Mouse (Mus musculus): ENCODE measurements around the gene Zfp239. TPM values are rescaled to one million over a fixed set of nuclear protein-coding genes. Genes with fewer than 3 reads are reported as not detected.
"Not testable (repeated sequence)": the region's sequence is repeated elsewhere in the genome, so short reads cannot be mapped to it uniquely, and the experiment has no call there.

Gene Zfp239
- 3.0 and 4.3 TPM in 2 replicates for total RNA-seq (2021)
- long read RNA-seq, partial matches to known transcripts: 0 of 3 reads
- long read RNA-seq, other reads (novel, unspliced or antisense): 3 of 3 reads

DNA sequence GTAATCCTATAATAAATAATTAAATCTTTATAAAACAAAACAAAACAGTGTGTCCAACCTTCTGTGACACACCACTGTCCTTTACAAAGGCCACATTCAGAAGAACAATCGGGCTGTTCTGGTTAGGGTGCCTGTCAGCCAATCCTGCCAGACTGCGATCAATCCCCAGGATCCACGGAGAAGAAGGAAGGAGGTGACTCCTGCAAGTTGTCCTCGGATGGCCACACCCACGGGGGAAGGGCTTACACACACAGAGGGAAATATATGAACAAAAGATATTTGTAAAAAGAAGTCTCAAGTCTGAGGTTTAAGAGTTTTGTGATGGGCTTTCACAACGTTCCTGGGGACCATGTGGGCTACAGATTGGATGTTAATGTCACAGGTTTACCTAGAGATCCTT lies at the start of gene Zfp239:
Gene Zfp239, plus strand, starts transcription at position 253 of the 400 bp plus-strand sequence.
- peak; percentile 20 for DNase-seq

DNA sequence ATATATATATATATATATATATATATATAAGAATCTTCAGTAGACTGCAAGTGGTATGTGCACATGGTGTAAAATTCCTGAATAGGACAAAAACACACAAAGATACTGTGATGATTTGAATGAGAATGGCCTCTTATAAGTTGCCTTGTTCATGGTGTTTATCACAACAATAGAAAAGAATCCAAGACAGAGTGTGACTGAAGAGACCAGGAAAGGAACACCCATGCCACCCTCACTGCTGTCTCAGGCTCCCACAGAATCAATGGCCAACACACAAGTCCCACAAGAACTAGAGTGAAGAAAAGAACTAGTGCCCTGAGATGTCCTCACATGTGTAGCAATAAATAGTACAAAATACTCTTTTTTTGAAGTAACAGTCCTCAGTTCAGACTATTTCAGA lies 47.2 kb upstream of the Zfp239 start:
- no peak for DNase-seq

DNA sequence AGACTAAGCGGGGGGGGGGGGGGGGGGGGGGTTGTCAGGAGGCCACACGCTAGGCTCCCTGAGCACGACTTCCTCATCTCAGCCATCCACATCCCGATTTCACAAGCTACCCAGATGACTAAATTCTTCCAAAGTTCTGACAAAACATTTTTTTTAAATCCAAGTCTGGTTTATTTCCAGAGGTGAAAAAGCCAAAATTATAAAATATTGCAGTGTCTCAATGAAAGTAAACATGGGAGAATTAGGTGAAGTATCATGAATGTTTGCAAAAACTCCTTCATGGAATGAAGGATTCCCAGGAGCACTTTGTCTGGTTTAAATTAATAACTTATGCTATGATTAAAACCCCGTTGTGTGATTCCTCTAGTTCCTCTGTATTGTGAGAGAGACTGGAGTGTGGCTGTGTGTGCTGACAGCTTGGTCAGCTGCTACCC lies 44.8 kb upstream of the Zfp239 start:
- DNase-seq: no peak

DNA sequence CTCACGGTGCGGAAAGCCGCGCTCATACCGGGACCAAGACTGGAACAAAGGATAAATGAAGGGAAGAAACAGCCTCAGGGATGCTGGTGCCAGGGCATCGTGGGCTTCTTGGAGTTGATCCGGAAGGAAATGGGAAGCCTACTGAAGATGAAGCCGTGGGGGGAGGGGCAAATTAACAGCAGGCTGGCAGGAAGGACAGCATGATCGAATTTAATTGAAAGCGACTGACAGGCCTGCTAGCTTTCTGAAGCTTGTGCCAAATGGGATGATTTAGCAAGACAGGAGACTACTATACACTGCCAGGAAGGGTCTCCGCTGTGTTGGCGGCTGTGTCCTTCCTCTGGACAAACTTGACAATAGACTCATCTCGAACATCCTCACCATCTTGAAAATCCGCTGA lies 41.6 kb upstream of the Zfp239 start:
- DNase-seq: no peak

DNA sequence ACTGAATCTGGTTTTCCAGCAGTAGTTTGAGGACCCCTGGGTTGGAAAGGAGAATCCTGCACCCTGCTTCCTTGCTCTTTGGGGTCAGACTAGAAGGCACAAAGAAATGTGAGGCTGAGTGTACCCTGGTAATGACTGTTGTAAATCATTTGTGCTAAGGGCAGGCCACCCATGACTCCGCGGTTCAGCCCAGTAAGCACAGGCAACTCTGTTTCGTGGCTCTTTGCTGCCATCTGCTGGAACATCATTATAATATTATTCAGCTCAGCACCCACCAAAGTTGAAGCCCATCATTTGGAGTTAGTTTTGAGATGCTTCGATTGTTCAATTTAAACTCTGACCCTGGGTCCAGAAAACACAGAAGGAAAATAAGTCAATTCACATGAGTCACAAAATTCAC lies 36.5 kb upstream of the Zfp239 start:
- peak; percentile 70 for DNase-seq

DNA sequence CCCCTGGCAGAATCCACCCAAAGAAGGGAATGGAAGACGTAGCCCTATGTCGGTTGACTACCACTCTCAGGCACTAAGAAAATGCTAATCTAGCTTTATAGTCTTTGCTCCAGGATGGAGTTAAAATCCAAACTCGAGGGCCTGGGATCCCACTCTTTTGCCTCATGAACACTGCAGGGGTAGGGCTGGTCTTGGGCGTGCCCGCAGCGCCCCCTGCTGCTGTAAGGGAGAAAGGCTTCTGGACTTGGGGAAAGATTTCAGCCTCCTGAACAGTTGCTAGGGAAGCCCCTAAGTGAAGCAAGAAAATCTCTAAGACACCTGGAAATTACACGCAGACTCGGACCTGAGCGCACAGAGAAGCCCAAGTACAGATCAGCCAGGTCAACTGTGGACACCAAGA lies 33.6 kb upstream of the Zfp239 start:
- peak; percentile 70 for DNase-seq

DNA sequence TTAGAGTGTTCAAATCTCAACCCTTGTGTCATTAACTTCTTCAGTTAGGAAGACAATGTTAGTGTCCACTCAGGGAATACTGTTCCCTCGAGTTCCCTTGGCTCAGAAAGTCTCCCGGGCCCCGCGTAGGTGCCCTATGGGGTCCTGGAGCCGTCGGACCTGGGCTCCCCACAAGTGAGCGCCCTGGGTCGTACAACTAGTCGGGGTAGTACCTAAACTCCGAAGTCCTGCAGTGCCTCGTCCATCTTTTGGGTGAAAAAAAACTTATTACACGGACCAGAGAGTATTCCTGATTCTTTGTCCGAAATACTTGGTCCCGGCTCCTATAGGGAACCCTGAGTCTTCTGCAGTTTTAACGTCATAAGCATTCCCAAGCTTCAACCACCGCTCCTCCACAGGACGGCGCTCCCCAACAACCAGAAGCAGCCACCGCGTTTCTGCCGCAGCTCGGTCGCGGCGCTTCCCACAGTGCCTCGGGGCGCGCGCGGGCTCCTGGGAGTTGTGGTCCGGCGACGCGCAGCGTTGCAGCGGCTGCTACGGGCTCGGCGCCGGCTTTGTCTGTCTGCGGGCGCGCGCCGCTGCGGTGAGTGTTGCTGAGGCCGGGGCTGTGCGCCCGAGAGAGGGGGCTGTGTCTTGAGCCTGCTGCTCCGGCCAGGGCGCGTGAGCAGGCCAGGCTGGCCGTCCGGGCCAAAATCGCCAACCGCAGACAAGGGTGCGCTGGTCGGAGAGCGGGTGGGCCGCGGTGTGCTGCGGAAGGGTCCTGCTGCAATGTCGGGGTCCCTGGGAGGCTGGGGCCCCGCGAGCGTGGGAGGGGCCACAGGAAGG lies 21.0 kb upstream of the Zfp239 start, which contains the start of gene Zfp637:
Gene Zfp637, plus strand, starts transcription at position 495 of the 825 bp plus-strand sequence.
- peak; percentile 94 for DNase-seq

DNA sequence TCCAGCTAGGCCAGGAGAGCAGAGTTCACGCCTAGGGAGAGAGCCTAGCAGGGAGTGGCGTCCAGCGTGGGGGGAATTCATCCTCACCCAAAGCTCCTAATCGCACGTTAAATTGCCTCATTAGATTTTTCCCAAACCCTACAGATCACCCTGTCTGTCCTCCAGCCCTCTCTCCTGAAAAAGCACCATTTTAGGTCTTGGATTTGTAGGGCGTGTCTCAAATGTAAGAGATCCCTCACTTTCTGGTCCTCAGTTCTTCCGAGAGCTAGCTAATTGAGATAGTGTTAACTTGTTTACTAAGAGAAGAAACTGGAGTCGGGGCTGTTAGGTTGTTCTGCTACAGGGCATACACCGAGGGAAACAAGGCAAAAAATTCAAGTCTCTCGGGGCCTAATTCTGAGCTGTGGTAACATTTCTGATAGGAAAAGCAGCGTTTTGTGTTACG lies 20.4 kb upstream of the Zfp239 start:
- DNase-seq: no peak

DNA sequence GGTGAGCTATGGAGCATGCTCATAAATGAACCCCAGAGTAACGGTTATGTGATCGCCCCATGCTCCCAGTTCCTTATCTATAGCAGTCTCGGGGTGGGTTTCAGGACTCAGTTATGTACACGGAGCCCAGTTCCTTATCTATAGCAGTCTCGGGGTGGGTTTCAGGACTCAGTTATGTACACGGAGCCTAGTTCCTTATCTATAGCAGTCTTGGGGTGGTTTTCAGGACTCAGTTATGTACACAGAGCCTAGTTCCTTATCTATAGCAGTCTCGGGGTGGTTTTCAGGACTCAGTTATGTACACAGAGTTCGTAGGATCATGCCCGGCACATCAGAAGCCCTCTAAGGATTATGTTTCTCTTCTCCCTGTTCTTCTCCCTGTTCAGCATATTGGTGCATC lies 17.3 kb upstream of the Zfp239 start:
- no peak for DNase-seq

DNA sequence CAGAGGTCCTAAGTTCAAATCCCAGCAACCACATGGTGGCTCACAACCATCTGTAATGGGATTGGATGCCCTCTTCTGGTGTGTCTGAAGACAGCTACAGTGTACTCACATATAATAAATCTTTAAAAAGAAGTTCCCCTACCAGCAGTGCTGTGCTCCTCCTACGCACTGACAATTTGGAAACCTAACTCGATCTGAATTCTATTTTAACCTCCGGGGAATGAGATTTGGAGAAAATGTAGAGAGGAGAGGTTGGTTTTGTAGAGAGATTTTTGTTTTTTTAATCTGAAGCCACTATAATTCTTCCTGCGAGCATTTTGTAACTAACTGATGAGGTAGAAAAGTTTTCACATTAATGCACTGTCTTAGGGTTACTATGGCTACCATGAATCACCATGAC lies 15.2 kb upstream of the Zfp239 start:
- DNase-seq: not testable (repeated sequence)

DNA sequence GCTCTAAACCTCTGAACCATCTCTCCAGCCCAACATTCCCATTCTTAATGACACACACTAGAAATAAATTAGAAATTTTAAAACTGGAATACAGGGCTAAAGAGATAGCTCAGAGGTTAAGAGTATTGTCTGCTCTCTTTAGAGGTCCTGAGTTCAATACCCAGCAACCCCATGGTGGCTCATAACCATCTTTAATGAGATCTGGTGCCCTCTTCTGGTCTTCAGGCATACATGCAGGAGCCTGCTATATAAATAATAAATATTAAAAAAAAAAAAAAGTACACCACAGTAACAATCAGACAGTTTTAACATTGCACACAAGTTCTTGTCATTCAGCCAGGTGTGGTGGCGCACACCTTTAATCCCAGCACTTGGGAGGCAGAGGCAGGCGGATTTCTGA lies 14.1 kb upstream of the Zfp239 start:
- no peak for DNase-seq

DNA sequence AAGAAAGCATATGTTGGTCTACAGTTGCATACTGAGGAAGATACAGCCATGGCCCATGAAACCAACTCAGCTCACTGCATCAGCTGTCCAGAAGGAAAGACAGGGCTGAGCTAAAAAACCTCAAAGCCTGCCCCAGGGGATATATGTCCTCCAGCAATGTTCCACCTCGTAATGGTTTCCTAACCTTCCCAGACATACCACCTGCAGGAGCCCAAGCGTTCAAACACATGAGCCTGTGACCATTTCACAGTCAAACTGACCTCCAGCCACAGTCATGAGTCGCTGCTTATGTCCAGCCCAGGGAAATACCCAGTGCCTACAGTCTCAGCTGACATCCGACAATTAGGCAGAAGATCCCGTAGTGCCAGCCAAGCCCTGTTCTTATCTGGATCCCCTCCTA lies 13.3 kb upstream of the Zfp239 start:
- no peak for DNase-seq

DNA sequence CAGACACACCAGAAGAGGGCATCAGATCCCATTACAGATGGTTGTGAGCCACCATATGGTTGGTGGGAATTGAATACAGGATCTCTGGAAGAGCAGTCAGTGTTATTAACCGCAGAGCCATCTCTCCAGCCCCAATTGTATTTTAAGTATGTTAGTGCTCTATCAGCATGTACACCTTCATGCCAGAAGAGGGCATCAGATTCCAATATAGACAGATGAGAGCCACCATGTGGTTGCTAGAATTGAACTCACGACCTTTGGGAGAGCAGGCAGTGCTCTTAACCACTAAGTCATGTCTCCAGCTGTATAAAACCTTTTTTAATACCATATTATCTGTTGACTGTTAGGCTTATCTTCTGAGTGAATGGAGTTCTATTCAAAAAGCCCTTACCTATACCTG lies 10.2 kb upstream of the Zfp239 start:
- DNase-seq: no peak

DNA sequence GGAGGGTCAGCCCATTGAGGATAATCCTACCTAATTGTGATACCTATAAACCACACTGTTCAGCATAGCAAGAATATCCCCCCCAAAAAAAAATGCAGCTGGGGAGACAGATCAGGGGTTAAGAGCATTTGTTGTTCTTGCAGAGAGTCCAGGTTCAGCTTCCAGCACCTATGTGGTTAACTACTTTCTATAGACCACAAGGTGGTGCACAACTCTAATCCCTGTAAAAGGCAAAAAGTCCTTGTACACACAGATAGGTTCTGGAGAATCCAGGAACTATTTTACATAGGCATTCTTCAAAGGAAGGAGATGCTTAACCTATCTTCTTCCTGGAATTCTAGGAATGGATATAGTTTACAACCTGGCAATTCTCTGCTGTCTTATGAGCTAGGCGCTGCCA lies 3.9 kb upstream of the Zfp239 start:
- no peak for DNase-seq

DNA sequence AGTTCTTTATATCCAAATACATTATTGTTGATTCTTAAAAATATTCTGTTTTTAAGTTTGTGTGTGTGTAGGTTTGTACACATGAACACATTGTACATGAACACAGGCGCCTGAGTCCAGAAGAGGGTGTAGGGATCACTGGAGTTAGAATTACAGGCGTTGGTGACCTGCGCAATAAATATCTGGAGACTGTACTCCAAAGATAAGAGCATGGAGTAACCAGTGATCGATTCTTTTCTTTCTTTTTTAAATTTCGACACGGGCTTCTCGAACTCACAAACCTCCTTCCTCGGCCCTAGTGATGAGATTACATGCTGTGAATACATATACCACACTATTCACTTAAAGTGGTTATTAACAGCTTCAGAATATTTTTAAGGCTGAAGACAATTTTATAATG lies 565 bp downstream of the Zfp239 start:
- no peak for DNase-seq

DNA sequence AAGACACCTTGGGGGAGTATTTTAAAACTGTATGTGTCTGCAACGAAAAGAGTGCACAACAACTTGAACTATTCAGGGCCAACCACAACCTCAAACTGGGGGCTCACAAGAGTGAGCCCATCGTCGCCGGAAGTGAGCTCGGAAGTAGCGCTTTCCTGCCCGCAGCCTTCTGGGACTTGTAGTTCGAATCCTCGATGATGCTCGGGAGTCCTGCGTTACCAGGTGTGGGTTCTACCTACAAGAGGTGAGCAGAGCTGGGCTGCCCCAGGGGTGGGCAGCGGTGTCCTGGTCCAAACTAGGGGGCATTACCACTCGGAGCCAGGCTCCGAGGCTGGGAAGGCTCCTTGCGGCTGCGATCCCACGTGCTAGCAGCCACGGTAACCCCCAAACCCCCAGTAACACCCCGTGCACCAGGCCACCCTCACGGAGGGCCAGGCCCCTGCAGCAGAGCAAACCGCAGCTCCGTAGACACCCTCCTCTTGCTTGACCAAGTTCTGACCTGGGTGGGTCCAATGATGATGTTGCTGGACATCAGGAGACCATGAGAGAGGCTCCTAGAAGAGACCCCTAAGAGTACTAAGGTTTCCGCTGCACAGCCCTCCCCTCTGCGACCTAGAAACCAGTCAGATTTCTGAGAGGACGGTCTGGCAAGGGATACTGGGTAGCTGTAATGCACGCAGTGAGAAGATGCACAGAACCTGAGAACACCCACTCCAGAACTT lies 1.2 kb downstream of the Zfp239 start:
- peak; percentile 35 for DNase-seq

DNA sequence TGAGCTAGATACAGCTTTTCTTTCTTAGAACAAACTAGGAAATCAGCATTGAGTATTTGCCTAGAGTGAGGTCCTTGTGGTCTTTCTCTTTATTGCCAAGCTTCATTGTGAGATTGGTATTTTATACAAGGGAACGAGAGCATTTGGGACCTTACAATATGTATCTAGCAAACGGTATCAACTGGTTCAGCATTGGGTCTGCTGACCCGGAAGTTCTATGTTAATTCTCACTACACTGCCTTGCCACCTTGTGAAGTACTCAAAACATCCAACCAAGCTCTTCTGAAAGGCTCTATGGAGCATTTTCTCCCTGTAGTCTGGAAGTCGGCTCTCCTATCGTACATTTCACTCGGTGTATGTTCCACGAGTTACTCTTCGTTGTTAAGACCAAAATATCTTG lies 1.9 kb downstream of the Zfp239 start:
- DNase-seq: no peak

DNA sequence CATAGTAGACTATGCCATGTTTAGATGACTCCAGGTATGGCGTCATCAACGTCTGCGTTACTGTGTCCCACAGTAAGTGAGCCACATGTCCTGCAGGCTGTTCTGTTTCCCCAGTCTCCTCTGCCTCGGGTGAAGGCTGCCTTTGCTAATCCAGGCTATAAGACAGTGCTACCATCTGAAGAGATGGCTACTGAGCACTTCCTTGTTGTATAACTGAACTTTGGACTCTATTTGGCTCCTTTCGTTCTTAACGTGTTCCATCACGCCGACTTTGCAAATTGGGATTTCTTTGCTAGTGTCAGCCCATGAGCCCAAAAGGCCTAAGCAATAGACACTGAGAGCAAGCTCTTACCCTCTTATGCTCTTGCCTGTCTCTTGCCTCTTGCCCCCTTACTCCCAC lies 6.3 kb downstream of the Zfp239 start:
- no peak for DNase-seq

DNA sequence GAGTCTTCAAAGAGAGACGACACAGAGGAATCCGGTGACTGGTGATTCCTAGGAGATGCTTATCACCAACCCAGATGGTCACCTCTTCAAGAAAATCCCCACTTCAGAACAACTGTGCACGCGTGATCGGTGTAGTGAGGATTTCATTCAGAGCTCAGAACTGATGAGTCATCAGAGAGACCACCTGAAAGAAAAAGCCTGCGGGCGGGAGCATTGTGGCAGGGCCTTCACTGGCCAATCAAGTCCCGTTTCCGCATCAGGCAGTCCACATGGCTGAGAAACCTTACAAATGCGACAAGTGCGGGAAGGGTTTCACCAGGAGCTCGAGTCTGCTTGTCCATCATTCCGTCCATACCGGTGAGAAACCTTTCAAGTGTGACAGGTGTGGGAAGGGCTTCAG lies 9.1 kb downstream of the Zfp239 start:
- no peak for DNase-seq

DNA sequence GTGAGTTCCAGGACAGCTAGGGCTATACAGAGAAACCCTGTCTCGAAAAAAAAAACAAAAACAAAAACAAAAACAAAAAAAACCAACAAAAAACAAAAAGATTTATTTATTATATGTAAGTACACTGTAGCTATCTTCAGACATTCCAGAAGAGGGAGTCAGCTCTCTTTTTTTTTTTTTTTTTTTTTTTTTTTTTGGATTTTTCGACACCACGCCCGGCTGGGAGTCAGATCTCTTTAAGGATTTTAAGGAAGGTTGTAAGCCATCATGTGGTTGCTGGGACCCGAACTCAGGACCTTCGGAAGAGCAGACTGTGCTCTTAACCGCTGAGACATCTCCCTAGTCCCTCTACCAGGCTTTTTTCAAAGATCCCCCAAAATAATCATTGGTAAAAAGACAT lies 11.6 kb downstream of the Zfp239 start:
- not testable (repeated sequence) for DNase-seq

DNA sequence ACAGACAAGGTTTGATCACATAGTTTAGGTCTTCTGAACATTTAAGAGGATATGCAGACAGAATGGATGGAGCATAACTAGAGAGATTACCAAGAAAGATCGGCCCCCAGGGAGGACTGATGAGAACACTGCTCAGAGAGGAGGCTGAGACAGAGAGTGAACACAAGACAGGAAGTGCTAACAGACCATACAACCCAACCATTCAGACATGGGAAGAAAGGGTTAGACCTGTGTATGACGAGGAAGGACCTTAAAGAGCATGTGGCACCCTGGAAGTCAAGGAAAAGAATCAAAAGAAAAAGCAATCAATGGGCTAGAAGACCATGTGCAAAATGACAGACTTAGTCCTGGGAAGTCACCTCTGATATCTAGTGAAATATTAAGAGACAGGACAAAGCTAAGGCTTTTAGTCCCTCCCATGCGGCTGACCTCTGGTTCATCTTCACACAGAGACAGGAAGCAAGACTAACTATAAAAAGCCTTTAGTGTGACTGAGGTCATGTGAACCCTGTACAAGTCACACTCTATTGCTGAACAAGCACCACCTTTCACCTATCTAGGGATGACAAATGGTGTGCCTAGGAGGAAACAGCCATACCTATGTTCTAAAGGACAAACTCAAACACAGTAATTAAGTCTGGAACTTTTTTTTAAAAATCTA lies 12.9 kb downstream of the Zfp239 start:
- no peak for DNase-seq

DNA sequence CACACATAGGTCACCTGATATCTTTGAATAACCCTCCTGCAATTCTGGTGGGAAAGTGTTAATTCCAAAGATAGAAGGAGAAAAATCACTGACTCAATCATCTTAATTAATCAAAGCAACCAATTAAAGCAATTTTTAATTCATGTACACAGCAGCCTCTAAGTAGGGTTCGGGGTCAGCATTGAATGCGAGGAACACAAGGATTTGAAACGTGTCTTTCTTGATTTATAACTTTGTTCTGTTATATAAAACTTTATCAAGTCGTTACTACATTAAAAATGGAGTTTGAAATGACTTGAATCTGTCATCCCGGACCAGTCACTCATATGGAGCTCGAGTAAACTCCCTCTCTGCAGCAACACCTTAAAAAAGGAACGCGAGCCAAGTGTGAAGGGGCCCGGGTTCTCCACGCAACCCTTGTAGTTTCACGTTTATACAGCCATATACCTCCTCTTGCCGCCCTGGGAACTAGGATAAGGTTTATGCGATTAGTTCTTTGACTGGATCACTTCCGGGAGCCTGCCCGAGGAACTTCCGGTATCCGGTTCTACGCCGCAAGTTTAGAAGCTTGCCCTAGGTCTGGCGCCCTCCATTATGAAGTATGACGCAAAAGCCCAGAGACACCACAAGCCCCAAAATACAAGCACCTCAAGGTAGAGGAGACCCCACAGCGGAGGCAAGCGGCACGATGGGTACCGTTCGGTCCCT lies 17.0 kb downstream of the Zfp239 start:
- peak; percentile 79 for DNase-seq
